Mouse (Mus musculus): Measurements from ENCODE around the gene Gm2897. TPM values are rescaled to one million over a fixed set of nuclear protein-coding genes. Genes with fewer than 3 reads are reported as not detected.
"Not testable (repeated sequence)": the region's sequence is repeated elsewhere in the genome, so short reads cannot be mapped to it uniquely, and the experiment has no call there.

Gm2897 gene
- total RNA-seq (2021), result under 1 TPM in 1 of 2 experiments, not detected in 1; 0.27 TPM
- 0.27 and 1.4 TPM in 2 replicates for polyA plus RNA-seq (2012; rRNA removed)
- long read RNA-seq, result 0 reads

- peak within 1 kb of the TSS; percentile 49 for H3K9ac ChIP-seq (ENCODE audit: low read depth, low read length)
- H3K79me2 ChIP-seq (replicated peaks; ENCODE audit: control insufficient read depth, insufficient read depth, low read length); H3K36me3 ChIP-seq (ENCODE audit: control insufficient read depth, insufficient read depth, low read length); intact Hi-C loops (cut with DNase I); H3K27me3 ChIP-seq (ENCODE audit: control insufficient read depth, insufficient read depth, low read length); H3K27ac ChIP-seq; H3K4me1 ChIP-seq (ENCODE audit: control insufficient read depth, insufficient read depth, low read length): not testable (repeated sequence)
- peak within 1 kb of the TSS; percentile 30 for H3K4me3 ChIP-seq
- WGBS, result 4% methylated on average over 34 of the region's 40 CpGs
- DNase-seq, result peak in 1 of 2 experiments; percentile 42
These were observed at the start of gene Gm2897 for GRCm38 (mm10) chr14:3048727-3049512. TSS of gene Gm2897 (plus strand) at chr14:3049285.

- H3K36me3 ChIP-seq (ENCODE audit: control insufficient read depth, insufficient read depth, low read length); H3K27me3 ChIP-seq (ENCODE audit: control insufficient read depth, insufficient read depth, low read length); DNase-seq; H3K4me1 ChIP-seq (ENCODE audit: control insufficient read depth, insufficient read depth, low read length); H3K4me3 ChIP-seq; H3K9ac ChIP-seq (ENCODE audit: low read depth, low read length); intact Hi-C loops (cut with DNase I); H3K27ac ChIP-seq; H3K79me2 ChIP-seq (replicated peaks; ENCODE audit: control insufficient read depth, insufficient read depth, low read length): not testable (repeated sequence)
- WGBS, result 50% methylated on average over 3 of the region's 3 CpGs
These were observed 19.4 kb upstream of the Gm2897 start, which contains the start of gene Gm2888 for GRCm38 (mm10) chr14:3029702-3030101. TSS of gene Gm2888 (plus strand) at chr14:3030002.

GRCm38 (mm10) chr14:3049513-3049800 is 372 bp downstream of the Gm2897 start:
- H3K4me1 ChIP-seq (ENCODE audit: control insufficient read depth, insufficient read depth, low read length); H3K79me2 ChIP-seq (replicated peaks; ENCODE audit: control insufficient read depth, insufficient read depth, low read length); H3K27me3 ChIP-seq (ENCODE audit: control insufficient read depth, insufficient read depth, low read length); H3K27ac ChIP-seq; H3K36me3 ChIP-seq (ENCODE audit: control insufficient read depth, insufficient read depth, low read length); intact Hi-C loops (cut with DNase I): not testable (repeated sequence)
- under 1% methylated on average over 17 of the region's 20 CpGs for WGBS
- peak in 1 of 2 experiments; percentile 23 for DNase-seq
- peak overlapping the region; percentile 49 for H3K9ac ChIP-seq (ENCODE audit: low read depth, low read length)
- peak overlapping the region; percentile 30 for H3K4me3 ChIP-seq

- H3K9ac ChIP-seq (ENCODE audit: low read depth, low read length); H3K79me2 ChIP-seq (replicated peaks; ENCODE audit: control insufficient read depth, insufficient read depth, low read length); H3K4me3 ChIP-seq; H3K27ac ChIP-seq; DNase-seq; H3K4me1 ChIP-seq (ENCODE audit: control insufficient read depth, insufficient read depth, low read length); intact Hi-C loops (cut with DNase I); H3K36me3 ChIP-seq (ENCODE audit: control insufficient read depth, insufficient read depth, low read length); H3K27me3 ChIP-seq (ENCODE audit: control insufficient read depth, insufficient read depth, low read length): not testable (repeated sequence)
- peak; percentile 52 for TF ChIP-seq CTCF (IDR thresholded peaks at IDR 0.05)
- WGBS, result 6% methylated on average over 5 of the region's 8 CpGs
These were observed 1.0 kb downstream of the Gm2897 start for GRCm38 (mm10) chr14:3050087-3050486.

- H3K79me2 ChIP-seq (replicated peaks; ENCODE audit: control insufficient read depth, insufficient read depth, low read length); intact Hi-C loops (cut with DNase I); H3K27ac ChIP-seq; H3K4me1 ChIP-seq (ENCODE audit: control insufficient read depth, insufficient read depth, low read length); H3K27me3 ChIP-seq (ENCODE audit: control insufficient read depth, insufficient read depth, low read length); H3K36me3 ChIP-seq (ENCODE audit: control insufficient read depth, insufficient read depth, low read length); H3K4me3 ChIP-seq; H3K9ac ChIP-seq (ENCODE audit: low read depth, low read length): not testable (repeated sequence)
- 93% methylated on average over 24 of the region's 25 CpGs for WGBS
- DNase-seq, result peak; percentile 16 to 49
These were observed 67.0 kb downstream of the Gm2897 start for GRCm38 (mm10) chr14:3116051-3116450.

Other genes with a start within 250 kb of the Gm2897 start
- gene Gm2888, start 19.3 kb upstream of the Gm2897 start, total RNA-seq (2021), result not detected
- gene Gm2888, start 19.3 kb upstream of the Gm2897 start, polyA plus RNA-seq (2012; rRNA removed), result not detected in 2 replicates
- gene Gm10340, start 84.7 kb downstream of the Gm2897 start, total RNA-seq (2021), result not detected
- gene Gm10340, start 84.7 kb downstream of the Gm2897 start, polyA plus RNA-seq (2012; rRNA removed), result not detected in 2 replicates
- gene Gm5795, start 139.0 kb downstream of the Gm2897 start, total RNA-seq (2021), result not detected
- gene Gm5795, start 139.0 kb downstream of the Gm2897 start, polyA plus RNA-seq (2012; rRNA removed), result not detected in 2 replicates
- under 1 TPM; 0.23 to 0.61 TPM for gene D830030K20Rik, start 159.2 kb downstream of the Gm2897 start, total RNA-seq (2021)
- gene D830030K20Rik, start 159.2 kb downstream of the Gm2897 start, polyA plus RNA-seq (2012; rRNA removed), result 0.12 and 1.2 TPM in 2 replicates